Mouse (Mus musculus): ENCODE measurements around the gene Ifnar1.

Ifnar1 gene

GRCm38 (mm10) chr16:91461066-91461638 is 23.9 kb upstream of the Ifnar1 start:
- no peak for DNase-seq (ENCODE audit: low read depth, low spot score)

GRCm38 (mm10) chr16:91461773-91462181 is 23.3 kb upstream of the Ifnar1 start:
- no peak for DNase-seq (ENCODE audit: low read depth, low spot score)

GRCm38 (mm10) chr16:91462644-91463043 is 22.4 kb upstream of the Ifnar1 start:
- no peak for DNase-seq (ENCODE audit: low read depth, low spot score)

GRCm38 (mm10) chr16:91463400-91463799 is 21.6 kb upstream of the Ifnar1 start:
- DNase-seq (ENCODE audit: low read depth, low spot score): no peak

- DNase-seq (ENCODE audit: low read depth, low spot score): no peak
These were observed 21.1 kb upstream of the Ifnar1 start for GRCm38 (mm10) chr16:91463836-91464400.

DNA sequence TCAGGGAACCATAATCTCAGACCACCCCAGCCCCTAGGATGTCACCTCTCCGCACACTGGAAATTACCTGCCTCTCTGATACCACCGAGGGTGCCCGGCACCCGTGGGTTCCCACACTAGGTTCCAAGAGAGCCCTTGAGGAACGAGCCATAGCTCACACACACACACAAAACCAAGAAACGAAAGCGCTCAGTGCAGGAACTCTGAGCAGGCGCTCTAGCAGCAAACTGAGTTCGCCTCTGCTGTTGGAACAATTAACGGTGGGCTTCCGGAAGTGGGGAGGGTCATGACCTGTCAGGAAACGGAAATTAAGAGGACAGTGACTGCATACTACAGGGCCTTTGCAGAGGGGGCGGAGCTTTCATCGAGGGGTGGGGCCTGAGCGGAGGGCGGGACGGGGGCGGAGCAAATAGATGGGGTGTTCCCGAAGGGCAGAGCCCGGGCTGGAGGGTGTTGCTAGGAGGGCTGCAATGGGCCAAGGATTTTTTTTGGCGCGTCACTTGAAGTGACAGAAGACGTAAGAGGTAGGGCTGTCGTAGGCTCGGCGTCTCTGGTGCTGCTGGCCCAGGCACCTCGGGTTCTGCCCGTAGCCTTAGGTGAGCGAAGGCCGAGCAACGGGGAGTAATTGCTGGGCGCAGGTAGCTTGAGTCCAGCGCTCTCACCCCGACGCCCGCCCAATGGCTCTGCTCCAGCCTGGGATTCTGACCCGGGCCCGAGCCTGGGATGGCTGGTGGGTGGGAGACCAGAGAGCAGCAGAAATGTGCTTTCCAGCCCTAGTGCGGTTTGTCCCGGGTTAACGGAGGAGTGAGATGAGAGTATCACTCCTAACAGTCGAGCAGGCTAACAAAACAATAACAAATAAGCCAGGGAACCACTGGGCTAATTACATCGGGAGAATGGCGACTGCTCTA is 20.2 kb upstream of the Ifnar1 start:
- peak; percentile 64 for DNase-seq (ENCODE audit: low read depth, low spot score)

DNA sequence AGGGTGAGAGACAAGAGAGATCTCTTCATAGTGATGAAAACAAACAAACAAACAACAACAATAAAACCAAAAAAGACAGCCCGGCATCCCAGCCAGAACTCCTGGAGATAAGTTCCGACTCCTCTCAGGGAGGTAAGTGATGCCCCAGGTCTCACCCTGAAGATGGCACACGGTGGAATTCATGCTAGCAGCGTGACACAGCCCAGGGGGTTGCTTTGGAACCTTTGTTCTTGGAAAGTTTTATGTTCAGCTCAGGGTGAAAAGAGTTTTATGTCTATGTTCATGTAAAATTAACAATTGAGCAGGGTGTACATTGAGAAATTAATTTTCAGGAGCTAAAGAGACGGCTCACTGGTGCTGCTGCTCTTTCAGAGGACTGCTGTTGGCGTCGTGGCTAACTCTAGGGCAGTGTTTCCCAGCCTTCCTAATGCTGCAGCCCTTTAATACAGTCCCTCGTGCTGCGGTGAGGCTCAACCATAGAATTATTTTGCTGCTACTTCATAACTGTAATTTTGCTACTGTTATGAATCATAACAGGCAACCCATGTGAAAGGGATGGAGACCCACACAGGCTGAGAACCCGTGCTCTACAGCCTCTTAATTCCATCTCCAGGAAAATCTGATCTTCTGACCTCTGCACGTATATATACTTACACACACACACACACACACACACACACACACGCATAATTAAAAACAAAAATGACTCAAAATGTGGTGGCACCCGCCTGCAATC is 19.4 kb upstream of the Ifnar1 start:
- no peak for DNase-seq (ENCODE audit: low read depth, low spot score)

DNA sequence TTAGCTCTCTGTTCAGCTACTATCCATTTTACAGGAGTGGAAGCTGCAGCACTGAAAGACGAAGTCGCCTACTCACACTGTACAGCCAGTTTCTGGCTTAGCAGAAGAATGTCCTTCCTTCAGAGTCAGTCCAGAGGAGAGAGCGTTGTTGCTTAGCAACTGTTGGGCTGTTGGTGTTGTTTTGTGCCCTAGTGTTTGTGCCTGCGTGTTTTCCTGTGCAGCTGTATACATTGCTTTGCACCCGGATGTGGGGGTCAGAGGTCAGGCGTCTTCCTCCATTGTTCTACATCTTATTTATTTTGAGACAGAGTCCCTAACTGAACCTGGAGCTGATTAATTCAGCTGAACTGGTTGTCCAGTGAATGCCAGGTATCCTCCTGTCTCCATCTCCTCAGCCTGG is 18.5 kb upstream of the Ifnar1 start:
- no peak for DNase-seq (ENCODE audit: low read depth, low spot score)

DNA sequence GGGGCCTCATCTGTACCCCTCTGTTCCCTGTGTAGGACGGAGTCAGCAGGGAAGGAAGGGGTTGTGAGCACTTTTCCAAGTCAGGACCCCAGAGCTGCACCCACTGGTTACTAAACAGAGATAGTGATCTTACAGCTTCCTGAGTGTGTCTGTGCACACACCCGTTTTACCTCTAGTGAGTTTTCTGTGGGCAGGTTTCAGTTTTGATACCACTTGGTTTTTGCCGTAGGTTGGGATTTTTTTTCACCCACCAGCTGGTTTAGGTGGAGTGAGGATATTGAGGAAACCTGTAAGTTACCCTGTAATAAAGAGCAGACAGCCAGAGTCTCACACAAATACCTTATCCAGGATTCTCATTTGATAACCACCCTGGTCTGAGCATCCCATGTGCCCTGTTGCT is 14.6 kb upstream of the Ifnar1 start:
- no peak for DNase-seq (ENCODE audit: low read depth, low spot score)

- DNase-seq (ENCODE audit: low read depth, low spot score): no peak
These were observed 13.6 kb upstream of the Ifnar1 start for GRCm38 (mm10) chr16:91471481-91471880.

GRCm38 (mm10) chr16:91475753-91476152 is 9.3 kb upstream of the Ifnar1 start:
- DNase-seq (ENCODE audit: low read depth, low spot score): no peak

GRCm38 (mm10) chr16:91478067-91478466 is 7.0 kb upstream of the Ifnar1 start:
- no peak for DNase-seq (ENCODE audit: low read depth, low spot score)

- no peak for DNase-seq (ENCODE audit: low read depth, low spot score)
These were observed 4.5 kb upstream of the Ifnar1 start for GRCm38 (mm10) chr16:91480517-91480916.

DNA sequence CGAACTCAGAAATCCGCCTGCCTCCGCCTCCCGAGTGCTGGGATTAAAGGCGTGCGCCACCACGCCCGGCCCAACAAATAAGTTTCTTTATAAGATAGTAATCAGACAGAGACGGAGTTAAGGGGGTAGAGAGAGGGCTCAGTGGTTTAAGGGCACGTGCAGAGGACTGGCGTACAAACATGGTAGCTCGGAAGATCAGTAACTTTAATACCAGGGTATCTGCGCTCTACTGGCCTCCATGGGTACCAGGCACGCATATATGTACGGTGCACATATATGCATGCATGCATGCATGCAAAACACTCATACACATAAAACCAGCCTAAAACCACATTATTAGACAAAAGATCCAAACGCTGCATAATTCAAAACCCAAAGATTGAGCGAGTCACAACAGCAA is 651 bp upstream of the Ifnar1 start:
- DNase-seq (ENCODE audit: low read depth, low spot score): no peak

DNA sequence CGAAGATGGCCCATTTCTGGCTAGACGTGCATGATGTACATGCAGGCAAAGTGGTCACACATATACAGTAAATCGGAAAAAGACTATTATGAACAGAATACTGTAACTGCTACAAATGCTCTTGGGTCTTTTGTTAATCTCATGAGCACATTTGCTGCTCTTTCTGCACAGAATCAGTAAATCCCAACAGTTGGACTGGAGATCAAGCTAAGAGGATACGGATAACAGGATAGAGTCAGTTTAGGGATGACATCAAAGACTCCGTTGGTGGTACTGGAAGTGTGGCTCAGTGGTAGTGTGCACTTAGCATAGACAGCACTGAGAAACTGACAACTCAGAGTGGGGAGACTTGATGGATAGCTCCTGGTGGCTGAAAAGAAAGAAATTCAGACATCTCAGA is 803 bp downstream of the Ifnar1 start:
- DNase-seq (ENCODE audit: low read depth, low spot score): peak; percentile 6

DNA sequence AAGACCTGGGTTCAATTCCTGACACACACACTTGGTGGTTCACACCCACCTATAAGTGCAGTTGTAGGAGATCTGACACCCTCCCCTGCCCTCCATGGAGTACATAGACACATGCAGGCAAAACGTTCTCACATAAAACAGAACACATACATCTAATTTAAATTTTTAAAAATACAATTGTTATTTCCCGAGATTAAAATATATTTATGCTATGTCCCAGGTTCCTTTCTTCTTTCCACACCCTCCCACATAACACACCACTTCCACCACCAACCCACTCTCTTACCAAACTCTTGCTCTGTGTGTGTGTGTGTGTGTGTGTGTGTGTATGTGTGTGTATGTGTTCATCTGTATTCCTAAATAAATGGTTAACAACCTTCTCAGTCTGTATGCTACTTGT is 3.0 kb downstream of the Ifnar1 start:
- DNase-seq (ENCODE audit: low read depth, low spot score): no peak

DNA sequence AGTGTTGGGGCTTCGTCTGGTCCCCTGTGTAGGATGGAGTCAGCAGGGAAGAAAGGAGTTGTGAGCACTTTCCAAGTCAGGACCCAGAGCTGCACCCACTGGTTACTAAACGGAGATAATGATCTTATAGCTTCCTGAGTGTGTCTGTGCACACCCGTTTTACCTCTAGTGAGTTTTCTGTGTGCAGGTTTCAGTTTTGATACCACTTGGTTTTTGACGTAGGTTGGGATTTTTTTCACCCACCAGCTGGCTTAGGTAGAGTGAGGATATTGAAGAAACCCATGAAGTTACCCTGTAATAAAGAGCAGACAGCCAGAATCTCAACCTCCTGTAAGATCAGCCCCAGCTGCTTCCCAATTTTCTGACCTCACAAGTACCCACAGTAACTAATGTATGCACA is 5.9 kb downstream of the Ifnar1 start:
- DNase-seq (ENCODE audit: low read depth, low spot score): no peak

GRCm38 (mm10) chr16:91491473-91491872 is 6.4 kb downstream of the Ifnar1 start:
- DNase-seq (ENCODE audit: low read depth, low spot score): no peak

GRCm38 (mm10) chr16:91495501-91495900 is 10.5 kb downstream of the Ifnar1 start:
- DNase-seq (ENCODE audit: low read depth, low spot score): no peak

- no peak for DNase-seq (ENCODE audit: low read depth, low spot score)
These were observed 11.2 kb downstream of the Ifnar1 start for GRCm38 (mm10) chr16:91496206-91496605.

DNA sequence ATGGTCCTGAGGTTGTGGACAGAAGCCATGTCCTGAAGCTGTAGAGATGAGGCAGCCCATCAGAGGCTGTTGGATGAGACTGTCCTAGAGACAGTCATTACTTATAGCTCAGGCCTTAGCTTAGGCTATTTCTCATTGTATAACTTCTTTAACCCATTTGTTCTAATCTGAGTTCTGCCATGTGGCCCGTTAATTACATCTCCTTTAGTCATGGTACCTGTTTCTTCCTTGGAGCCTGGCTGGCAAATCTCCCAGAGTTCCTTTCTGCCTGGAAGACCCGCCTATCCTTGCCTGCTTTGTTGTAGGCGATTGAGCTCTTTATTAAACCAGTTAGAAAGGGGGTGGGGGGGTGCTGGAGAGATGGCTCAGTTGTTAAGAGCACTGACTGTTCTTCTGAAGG is 11.7 kb downstream of the Ifnar1 start:
- DNase-seq (ENCODE audit: low read depth, low spot score): no peak

DNA sequence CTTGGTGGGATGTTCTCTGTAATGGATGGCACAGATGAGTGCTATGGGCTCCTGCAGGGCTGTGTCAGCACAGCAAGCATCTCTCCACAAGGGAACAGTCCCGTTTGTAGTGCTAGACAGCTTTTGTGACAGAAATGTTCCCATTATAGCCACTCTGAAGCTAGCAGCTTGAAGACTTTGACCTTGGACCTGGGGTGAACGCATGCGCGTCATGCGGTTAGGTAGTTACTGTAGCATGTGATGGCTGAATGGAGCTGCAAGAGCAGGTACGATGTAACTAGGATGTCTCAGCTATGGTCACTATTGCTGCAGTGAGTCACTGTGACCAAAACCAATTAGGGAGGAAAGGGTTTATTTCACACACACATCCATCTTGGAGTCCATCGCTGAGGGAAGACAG is 13.0 kb downstream of the Ifnar1 start:
- no peak for DNase-seq (ENCODE audit: low read depth, low spot score)

Measured in retina, adult 2 months (tissue).